Mouse (Mus musculus) heart, postnatal 0 days (tissue): ENCODE measurements around the gene Myl3.

Experiments used
- CTCF ChIP-seq: IDR thresholded peaks from 2 replicates; pipeline ENCODE4 v1.5.1; 2016; ENCODE audit warnings: antibody characterized with exemption, control low read depth, low read depth
- EP300 ChIP-seq: IDR thresholded peaks from 2 replicates; pipeline ENCODE4 v1.6.1; 2016; ENCODE audit warnings: antibody characterized with exemption, low read depth

- no peak for TF ChIP-seq CTCF
- TF ChIP-seq EP300: no peak
Observed at GRCm38 (mm10) chr9:110752917-110753435, 11.3 kb downstream of the Myl3 start.
